Mouse (Mus musculus): ENCODE data around the gene Cfap77. TPM values are rescaled to one million over a fixed set of nuclear protein-coding genes. Genes with fewer than 3 reads are reported as not detected.

The Cfap77 gene
- total RNA-seq, 2 experiments from 2014 or later, result 0.32 to 0.78 TPM

DNA sequence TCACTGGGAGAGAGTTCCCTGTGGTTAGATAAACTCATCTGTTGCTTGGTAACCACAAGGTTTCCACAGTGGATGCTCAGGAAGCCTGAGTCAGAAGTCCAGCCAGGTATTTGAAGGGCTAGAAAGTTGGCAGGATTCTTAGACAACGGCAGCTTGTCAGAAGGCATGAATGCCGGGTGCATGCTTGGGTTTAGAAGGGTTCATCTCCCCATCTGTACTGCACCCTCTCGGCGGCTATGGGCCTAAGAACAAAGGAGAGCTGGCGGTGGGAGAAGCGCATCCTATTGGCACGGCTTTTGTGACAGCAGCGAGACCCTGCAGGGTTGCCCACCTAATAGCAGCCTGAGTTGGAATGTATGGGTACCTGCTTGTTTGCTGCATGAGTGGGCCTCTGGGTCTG is 152.6 kb downstream of the Cfap77 start:
- DNase-seq, result no peak

DNA sequence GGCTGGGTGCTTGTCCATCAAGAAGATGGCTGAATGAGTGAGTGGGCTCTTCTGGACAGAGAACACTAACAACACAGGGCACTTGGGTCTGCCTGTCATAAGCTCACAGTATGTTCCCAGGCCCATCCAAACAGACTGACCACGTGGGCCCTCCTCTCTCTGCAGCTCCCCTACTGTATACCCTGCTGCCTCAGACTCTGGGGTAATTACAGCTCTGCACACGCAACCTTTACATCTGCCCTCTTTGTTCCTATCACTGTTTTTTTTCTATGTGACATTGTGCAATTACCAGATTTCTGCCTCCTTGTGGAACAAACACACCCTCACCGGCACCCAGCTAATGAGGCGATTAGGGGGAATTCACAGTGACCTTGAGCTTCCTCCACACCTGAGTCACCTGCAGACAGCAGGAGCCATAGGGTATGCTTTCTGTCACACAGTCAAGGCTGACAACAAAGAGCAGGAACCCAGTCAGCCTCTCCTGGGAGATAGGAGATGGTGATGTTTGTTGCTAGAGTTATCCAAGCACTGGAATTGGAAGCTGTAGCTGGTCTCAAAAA is 157.4 kb downstream of the Cfap77 start:
- no peak for DNase-seq

GRCm38 (mm10) chr2:28895876-28896275 is 159.0 kb downstream of the Cfap77 start:
- DNase-seq, result no peak

GRCm38 (mm10) chr2:28893526-28893925 is 161.3 kb downstream of the Cfap77 start:
- no peak for DNase-seq

- no peak for DNase-seq
These were observed 162.1 kb downstream of the Cfap77 start for GRCm38 (mm10) chr2:28892796-28893195.

DNA sequence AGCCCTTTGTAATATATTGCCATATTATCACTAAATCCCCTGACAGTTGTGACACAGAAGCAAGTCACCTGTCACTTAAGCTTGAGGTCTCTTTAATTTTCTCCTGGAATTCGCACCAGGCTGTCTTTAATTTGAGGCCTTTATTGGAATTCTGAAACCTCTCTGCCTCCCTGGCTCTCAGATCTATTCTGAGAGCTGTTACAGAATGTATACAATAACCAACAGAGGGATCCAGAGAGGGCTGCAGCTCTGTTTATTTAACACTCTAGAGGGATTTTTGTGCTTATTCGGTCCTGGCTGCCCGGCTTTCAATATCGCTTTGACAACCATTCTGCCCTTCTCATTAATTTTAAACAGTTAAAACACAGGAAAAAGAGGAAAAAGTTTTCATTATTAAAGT is 170.0 kb downstream of the Cfap77 start:
- DNase-seq, result no peak

DNA sequence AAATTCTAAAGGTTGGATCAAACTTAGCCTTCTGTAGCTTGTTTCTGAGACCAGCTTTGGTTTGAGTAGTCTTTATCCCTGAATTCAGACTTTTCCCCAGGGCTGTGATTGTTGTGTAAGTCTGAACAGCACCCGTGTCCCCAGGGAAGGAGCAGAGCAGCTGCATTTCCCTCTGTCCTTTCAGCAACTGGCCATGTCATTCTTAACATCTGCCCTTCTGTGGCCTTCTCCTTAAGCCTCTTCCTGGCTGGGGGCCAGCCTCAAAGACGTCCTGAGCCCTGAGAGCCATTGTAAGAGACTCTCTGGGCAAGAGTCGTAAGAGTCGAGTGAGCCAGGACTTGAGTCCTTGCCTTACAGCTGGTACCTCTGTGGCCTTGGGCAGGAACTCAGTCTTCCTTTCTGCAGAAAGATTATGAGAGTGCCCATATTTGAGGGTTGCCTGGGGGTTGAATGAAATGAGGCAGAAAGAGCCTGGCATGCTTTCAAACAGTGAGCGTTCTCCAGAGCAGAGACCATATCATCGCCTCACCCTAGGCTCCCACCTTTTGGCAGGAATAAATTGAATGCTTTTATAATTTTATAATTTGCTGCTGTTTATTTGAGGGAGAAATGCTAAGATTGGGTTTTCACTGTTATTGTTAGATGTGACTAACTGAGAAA is 171.9 kb downstream of the Cfap77 start:
- no peak for DNase-seq

GRCm38 (mm10) chr2:28882047-28882446 is 172.8 kb downstream of the Cfap77 start:
- no peak for DNase-seq

DNA sequence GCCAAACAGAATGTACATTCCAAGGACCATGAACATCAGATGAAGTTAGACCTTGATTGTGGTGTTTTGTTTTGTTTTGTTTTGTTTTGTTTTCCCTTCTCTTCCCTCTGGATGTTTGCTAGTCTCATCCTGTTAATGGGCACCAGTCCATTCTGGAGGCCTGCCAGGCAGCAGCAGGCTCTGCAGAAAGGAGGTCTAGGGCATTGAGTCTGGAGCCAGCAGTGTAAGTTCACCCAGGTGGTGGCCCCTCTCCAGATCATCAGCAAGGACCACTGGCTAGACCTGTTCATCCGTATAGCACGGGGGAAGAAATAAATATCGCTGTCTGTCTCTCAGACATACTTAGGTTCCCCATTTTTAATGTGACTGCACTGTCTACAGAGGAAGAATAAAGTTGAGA is 173.6 kb downstream of the Cfap77 start:
- no peak for DNase-seq

Other genes starting within 250 kb of the Cfap77 start
- gene Gtf3c4, start 214.7 kb downstream of the Cfap77 start, total RNA-seq (2021), result 10 to 100 TPM; 34.5 to 40.0 TPM
- gene Ddx31, start 214.7 kb downstream of the Cfap77 start, total RNA-seq (2021), result 1 to 10 TPM; 7.7 to 9.0 TPM
- gene Barhl1, start 138.4 kb downstream of the Cfap77 start, total RNA-seq (2021), result not detected
- gene Ttf1, start 5.2 kb upstream of the Cfap77 start, total RNA-seq (2021), result 10 to 100 TPM; 12.6 to 13.9 TPM
- gene Setx, start 69.1 kb upstream of the Cfap77 start, total RNA-seq (2021), result 10 to 100 TPM; 40.2 to 44.2 TPM
- gene Ntng2, start 197.9 kb upstream of the Cfap77 start, total RNA-seq (2021), result 100 to 1,000 TPM; 100 to 101 TPM

Measured in layer of hippocampus, postnatal 36 days (tissue).